Mouse (Mus musculus) brain, embryonic 14.5 days (tissue): ENCODE measurements around the gene Fbxo21.

ENCODE experiments used
- CTCF ChIP-seq: fragments of 200-500 bp; IDR thresholded peaks from 2 replicates; pipeline ENCODE4 v1.5.1; 2012; ENCODE audit warnings: inconsistent platforms, mild to moderate bottlenecking, moderate library complexity, borderline replicate concordance; ENCODE audit not compliant: insufficient read depth, insufficient read length; ENCODE audit errors: extremely low read depth
- POLR2A ChIP-seq: fragments of 200-500 bp; IDR thresholded peaks from 2 replicates; pipeline ENCODE4 v1.6.1; 2012; ENCODE audit warnings: mild to moderate bottlenecking, inconsistent platforms, borderline replicate concordance; ENCODE audit not compliant: poor library complexity, insufficient read depth, insufficient read length, severe bottlenecking; ENCODE audit errors: extremely low read depth

DNA sequence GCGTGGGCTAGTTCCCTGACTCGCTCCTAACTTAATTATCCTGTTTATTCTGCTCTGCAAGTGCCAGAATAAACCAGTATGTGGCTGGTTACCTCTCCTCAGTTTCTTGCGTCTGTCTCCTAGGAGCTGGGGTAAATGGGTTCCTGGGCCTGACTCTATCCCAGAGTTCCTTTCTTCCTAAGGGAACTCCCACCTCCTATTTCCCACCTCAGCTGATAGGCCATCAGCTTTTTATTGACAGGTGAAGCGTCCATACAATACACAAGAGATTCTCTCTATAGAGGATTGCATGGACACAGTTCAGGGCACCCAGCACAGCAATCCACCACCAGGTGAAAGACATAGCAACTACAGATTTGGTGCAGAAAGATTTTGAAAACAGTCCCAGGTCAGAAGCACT lies 67.2 kb downstream of the Fbxo21 start:
- TF ChIP-seq CTCF (no peak), POLR2A (no peak)
